Mouse (Mus musculus) intestine, postnatal 0 days (tissue): ENCODE results near the gene Glis3. TPM values are rescaled to one million over a fixed set of nuclear protein-coding genes. Genes with fewer than 3 reads are reported as not detected.

Experiments used
- ATAC-seq: fragments of 200-750 bp; cut with Nextera tagmentation; 2 replicates; pipeline ENCODE4 v1.8.0; 2017; ENCODE audit warnings: mild to moderate bottlenecking, moderate TSS enrichment, moderate library complexity
- H3K27ac ChIP-seq: fragments of 300-500 bp; sonication (generic); 2 replicates; pipeline ENCODE4 v1.5.1; 2014; ENCODE audit warnings: mild to moderate bottlenecking, low read depth, low read length, moderate library complexity
- H3K27me3 ChIP-seq: fragments of 300-500 bp; sonication (generic); replicated peaks from 2 replicates; pipeline ENCODE4 v1.6.1; 2014; ENCODE audit warnings: low read length, mixed read lengths; ENCODE audit not compliant: control insufficient read depth, insufficient read depth
- H3K36me3 ChIP-seq: fragments of 300-500 bp; sonication (generic); 2 replicates; pipeline ENCODE4 v1.6.1; 2014; ENCODE audit warnings: mild to moderate bottlenecking, moderate library complexity; ENCODE audit not compliant: control insufficient read depth, insufficient read depth
- H3K4me1 ChIP-seq: fragments of 300-500 bp; sonication (generic); replicated peaks from 2 replicates; pipeline ENCODE4 v1.6.1; 2014; ENCODE audit warnings: antibody characterized with exemption, low read length, mixed read lengths; ENCODE audit not compliant: control insufficient read depth, insufficient read depth
- H3K4me2 ChIP-seq: fragments of 300-500 bp; sonication (generic); replicated peaks from 2 replicates; pipeline ENCODE4 v1.6.1; 2014; ENCODE audit warnings: low read depth, mild to moderate bottlenecking, moderate library complexity
- H3K4me3 ChIP-seq: fragments of 300-500 bp; sonication (generic); 2 replicates; pipeline ENCODE4 v1.5.1; 2014; ENCODE audit warnings: low read depth, low read length
- H3K9ac ChIP-seq: fragments of 300-500 bp; sonication (generic); 2 replicates; pipeline ENCODE4 v1.6.1; 2014; ENCODE audit warnings: mild to moderate bottlenecking, low read depth, low read length
- H3K9me3 ChIP-seq: fragments of 300-500 bp; sonication (generic); 2 replicates; pipeline ENCODE4 v1.6.1; 2016; ENCODE audit warnings: mixed run types; ENCODE audit not compliant: control insufficient read depth
- CTCF ChIP-seq: sonication (generic); IDR thresholded peaks from 2 replicates; pipeline ENCODE4 v1.5.1; 2016; ENCODE audit warnings: low read depth, mild to moderate bottlenecking, control low read depth, antibody characterized with exemption, moderate library complexity
- WGBS: fragments of 180-500 bp; shearing (Covaris S2); extraction: QIAGEN DNeasy Blood & Tissue Kit; methylation state at CpG from one replicate; pipeline ENCODE4 v1.1.7; 2014; 5-methylcytosine and 5-hydroxymethylcytosine counted together
- polyA plus RNA-seq: library from polyadenylated mRNA; unstranded; fragments of >200 nt; fragmentation: Nextera tagmentation; extraction: Ambion mirVana; gene quantifications from 2 replicates; pipeline ENCODE4 v1.2.1, GENCODE M21; 2015

Glis3 gene
- polyA plus RNA-seq, 1 experiment from 2014 or later: 0.86 TPM

- TF ChIP-seq CTCF: no peak
- Histone ChIP-seq H3K4me2 (no peak overlapping the region), H3K27ac (no peak overlapping the region), H3K4me1 (no peaks in the 10 kb centered on the region), H3K9ac (no peak overlapping the region), H3K36me3 (no peaks in the 10 kb centered on the region), H3K4me3 (no peak overlapping the region), H3K9me3 (no peaks in the 10 kb centered on the region), H3K27me3 (no peaks in the 10 kb centered on the region)
- ATAC-seq: no peak
- WGBS: 70% methylated on average over 4 of the region's 4 CpGs
These were observed 231.1 kb downstream of the Glis3 start for GRCm38 (mm10) chr19:28448811-28449210.

GRCm38 (mm10) chr19:28442161-28442560 is 237.7 kb downstream of the Glis3 start:
- Histone ChIP-seq H3K9me3 (no peaks in the 10 kb centered on the region), H3K9ac (no peak overlapping the region), H3K36me3 (no peaks in the 10 kb centered on the region), H3K4me3 (no peak overlapping the region), H3K4me1 (no peaks in the 10 kb centered on the region), H3K4me2 (no peak overlapping the region), H3K27ac (no peak overlapping the region), H3K27me3 (no peaks in the 10 kb centered on the region)
- TF ChIP-seq CTCF: no peak
- ATAC-seq: no peak
- 91% methylated on average over 4 of the region's 4 CpGs for WGBS

- no peaks in the 10 kb centered on the region for H3K36me3 ChIP-seq
- H3K9ac ChIP-seq: no peak overlapping the region
- H3K27ac ChIP-seq: no peak overlapping the region
- ATAC-seq: no peak
- no peaks in the 10 kb centered on the region for H3K9me3 ChIP-seq
- no peak overlapping the region for H3K4me2 ChIP-seq
- H3K4me3 ChIP-seq: no peak overlapping the region
- TF ChIP-seq CTCF: no peak
- no peaks in the 10 kb centered on the region for H3K27me3 ChIP-seq
- H3K4me1 ChIP-seq: no peaks in the 10 kb centered on the region
- 70% methylated on average over 12 of the region's 12 CpGs for WGBS
These were observed 243.3 kb downstream of the Glis3 start for GRCm38 (mm10) chr19:28436457-28437148.

GRCm38 (mm10) chr19:28428220-28428816 is 251.6 kb downstream of the Glis3 start:
- ATAC-seq: no peak
- no peaks in the 10 kb centered on the region for H3K27me3 ChIP-seq
- no peak for TF ChIP-seq CTCF
- H3K4me3 ChIP-seq: no peak overlapping the region
- no peaks in the 10 kb centered on the region for H3K36me3 ChIP-seq
- H3K9ac ChIP-seq: no peak overlapping the region
- 77% methylated on average over 6 of the region's 6 CpGs for WGBS
- H3K4me2 ChIP-seq: no peak overlapping the region
- H3K9me3 ChIP-seq: no peaks in the 10 kb centered on the region
- H3K4me1 ChIP-seq: no peaks in the 10 kb centered on the region
- no peak overlapping the region for H3K27ac ChIP-seq

GRCm38 (mm10) chr19:28424180-28424579 is 255.7 kb downstream of the Glis3 start:
- Histone ChIP-seq H3K4me1 (no peaks in the 10 kb centered on the region), H3K36me3 (no peaks in the 10 kb centered on the region), H3K9me3 (no peaks in the 10 kb centered on the region), H3K27ac (no peak overlapping the region), H3K27me3 (no peaks in the 10 kb centered on the region), H3K9ac (no peak overlapping the region), H3K4me2 (no peak overlapping the region), H3K4me3 (no peak overlapping the region)
- no peak for TF ChIP-seq CTCF
- WGBS: 88% methylated on average over 5 of the region's 5 CpGs
- no peak for ATAC-seq

- no peak for ATAC-seq
- Histone ChIP-seq H3K9ac (no peak overlapping the region), H3K4me2 (no peak overlapping the region), H3K4me1 (no peaks in the 10 kb centered on the region), H3K27ac (no peak overlapping the region), H3K36me3 (no peaks in the 10 kb centered on the region), H3K27me3 (no peaks in the 10 kb centered on the region), H3K9me3 (no peaks in the 10 kb centered on the region), H3K4me3 (no peak overlapping the region)
- no peak for TF ChIP-seq CTCF
- 49% methylated on average over 9 of the region's 9 CpGs for WGBS
These were observed 256.9 kb downstream of the Glis3 start for GRCm38 (mm10) chr19:28422939-28423338.
